Mouse (Mus musculus) midbrain, embryonic 10.5 days (tissue): Measurements from ENCODE around the gene Slc25a45. TPM values are rescaled to one million over a fixed set of nuclear protein-coding genes. Genes with fewer than 3 reads are reported as not detected.

Experiments used
- DNase-seq: peaks from one replicate; pipeline ENCODE4 v3.0.0-alpha.2; 2017; ENCODE audit warnings: low spot score
- H3K27ac ChIP-seq: fragments of 300-500 bp; sonication (generic); replicated peaks from 2 replicates; pipeline ENCODE4 v1.5.1; 2016; ENCODE audit warnings: mild to moderate bottlenecking
- H3K27me3 ChIP-seq: fragments of 300-500 bp; sonication (generic); 2 replicates; pipeline ENCODE4 v1.6.1; 2016; ENCODE audit warnings: low read depth, mild to moderate bottlenecking; ENCODE audit not compliant: poor library complexity, severe bottlenecking
- H3K36me3 ChIP-seq: fragments of 300-500 bp; sonication (generic); 2 replicates; pipeline ENCODE4 v1.6.1; 2016; ENCODE audit warnings: mild to moderate bottlenecking, moderate library complexity
- H3K4me1 ChIP-seq: fragments of 300-500 bp; sonication (generic); 2 replicates; pipeline ENCODE4 v1.6.1; 2016
- H3K4me3 ChIP-seq: fragments of 300-500 bp; sonication (generic); 2 replicates; pipeline ENCODE4 v1.5.1; 2016; ENCODE audit warnings: mild to moderate bottlenecking, moderate library complexity
- H3K9me3 ChIP-seq: fragments of 300-500 bp; sonication (generic); replicated peaks from 2 replicates; pipeline ENCODE4 v1.6.1; 2016; ENCODE audit warnings: mild to moderate bottlenecking
- WGBS: fragments of 180-500 bp; shearing (Covaris S2); methylation state at CpG from one replicate; pipeline ENCODE4 v1.1.7; 2016; 5-methylcytosine and 5-hydroxymethylcytosine counted together
- polyA plus RNA-seq: library from polyadenylated mRNA; unstranded; fragments of >200 nt; fragmentation: Nextera tagmentation; extraction: Ambion mirVana; gene quantifications from 2 replicates; pipeline ENCODE4 v1.2.1, GENCODE M21; 2016

Slc25a45 gene
- polyA plus RNA-seq, 1 experiment from 2014 or later, result 2.3 TPM

- H3K27ac ChIP-seq, result no peak overlapping the region
- no peak for DNase-seq
- no peaks in the 10 kb centered on the region for H3K27me3 ChIP-seq
- H3K9me3 ChIP-seq, result no peaks in the 10 kb centered on the region
- peaks cover 46% of the 10 kb centered on the region for H3K36me3 ChIP-seq
- H3K4me3 ChIP-seq, result no peak overlapping the region
- peaks cover 48% of the 10 kb centered on the region for H3K4me1 ChIP-seq
- 67% methylated on average over 5 of the region's 5 CpGs for WGBS
These were observed 26.1 kb upstream of the Slc25a45 start for GRCm38 (mm10) chr19:5851481-5851971.

GRCm38 (mm10) chr19:5852035-5852722 is 25.4 kb upstream of the Slc25a45 start:
- DNase-seq, result no peak
- Histone ChIP-seq H3K4me3 (no peak overlapping the region), H3K27ac (no peak overlapping the region), H3K27me3 (no peaks in the 10 kb centered on the region), H3K36me3 (peaks cover 53% of the 10 kb centered on the region), H3K4me1 (peaks cover 41% of the 10 kb centered on the region), H3K9me3 (no peaks in the 10 kb centered on the region)
- WGBS, result 91% methylated on average over 12 of the region's 12 CpGs

- no peaks in the 10 kb centered on the region for H3K27me3 ChIP-seq
- 0 out of 2 replicates have a peak overlapping the region, but pooled peaks have one; percentile 23 for H3K27ac ChIP-seq
- peaks cover 4% of the 10 kb centered on the region for H3K4me1 ChIP-seq
- WGBS, result 80% methylated on average over 9 of the region's 9 CpGs
- peaks cover 3% of the 10 kb centered on the region; the same call in 1 of the 2 replicates for H3K9me3 ChIP-seq
- peaks cover 95% of the 10 kb centered on the region for H3K36me3 ChIP-seq
- no peak overlapping the region for H3K4me3 ChIP-seq
- no peak for DNase-seq
These were observed 21.0 kb upstream of the Slc25a45 start for GRCm38 (mm10) chr19:5856604-5857003.

GRCm38 (mm10) chr19:5862335-5863085 is 15.1 kb upstream of the Slc25a45 start:
- H3K27ac ChIP-seq, result no peak overlapping the region
- no peaks in the 10 kb centered on the region for H3K27me3 ChIP-seq
- no peak for DNase-seq
- peaks cover 100% of the 10 kb centered on the region for H3K36me3 ChIP-seq
- no peak overlapping the region for H3K4me3 ChIP-seq
- H3K4me1 ChIP-seq, result no peaks in the 10 kb centered on the region
- peaks cover 13% of the 10 kb centered on the region; the same call in 1 of the 2 replicates for H3K9me3 ChIP-seq
- WGBS, result 96% methylated on average over 14 of the region's 14 CpGs

DNA sequence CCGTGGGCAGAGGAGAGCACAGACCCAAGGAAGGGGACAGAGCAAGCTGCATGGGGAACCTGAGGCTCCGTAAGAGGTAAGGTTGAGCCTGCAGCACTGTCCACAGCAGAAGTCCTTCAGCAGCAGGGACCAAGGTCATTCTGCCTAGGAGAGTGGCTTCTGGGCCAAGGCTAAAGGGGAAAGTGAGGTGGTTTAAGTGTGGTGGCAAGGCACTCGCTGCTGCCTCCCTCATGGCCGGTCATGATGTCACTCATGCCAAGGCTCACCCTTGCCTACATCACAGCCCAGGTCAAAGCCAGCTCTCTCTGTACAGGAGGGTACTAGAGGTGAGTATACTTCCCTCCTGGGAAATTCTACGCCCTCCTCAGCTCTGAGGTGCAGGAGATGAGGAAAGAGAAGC is 13.8 kb upstream of the Slc25a45 start:
- Histone ChIP-seq H3K36me3 (peaks cover 100% of the 10 kb centered on the region), H3K4me3 (no peak overlapping the region), H3K27ac (no peak overlapping the region), H3K27me3 (no peaks in the 10 kb centered on the region), H3K9me3 (peaks cover 13% of the 10 kb centered on the region; the same call in 1 of the 2 replicates), H3K4me1 (no peaks in the 10 kb centered on the region)
- WGBS, result 97% methylated on average over 5 of the region's 5 CpGs
- no peak for DNase-seq

DNA sequence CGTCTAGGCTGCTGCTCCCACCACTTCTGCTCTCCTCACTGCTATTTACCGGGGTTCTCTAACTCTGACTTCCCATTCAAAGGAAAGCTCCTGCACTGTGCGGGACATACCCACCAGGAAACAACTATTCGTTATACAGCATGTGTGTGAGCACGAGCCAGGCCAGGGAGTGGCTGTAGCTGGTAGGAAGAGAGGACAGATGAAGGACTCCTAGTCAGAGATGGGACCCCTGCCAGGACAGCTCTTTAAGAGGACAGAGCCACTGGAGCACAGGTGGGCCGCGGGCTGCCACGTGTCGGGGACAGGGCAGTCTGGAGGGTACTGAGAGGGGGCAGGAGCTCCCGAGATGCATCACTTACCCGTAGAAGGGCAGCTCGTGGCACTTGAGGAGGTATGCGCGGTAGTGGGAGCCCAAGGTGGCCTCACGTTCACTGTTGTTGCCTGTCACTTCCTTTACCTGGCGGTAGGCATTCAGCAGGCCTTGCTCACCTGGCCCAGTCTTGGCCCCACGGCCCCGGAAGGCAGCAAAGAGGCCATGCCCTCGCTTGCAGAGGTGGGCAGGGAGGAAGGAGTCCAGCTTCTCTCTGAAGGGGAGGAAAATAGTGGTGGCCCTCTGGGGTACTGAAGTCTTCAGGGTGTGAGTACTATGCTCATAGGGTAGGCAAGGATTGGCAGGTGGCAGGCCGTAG is 12.8 kb upstream of the Slc25a45 start:
- no peak overlapping the region for H3K4me3 ChIP-seq
- DNase-seq, result no peak
- H3K27me3 ChIP-seq, result no peaks in the 10 kb centered on the region
- peaks cover 100% of the 10 kb centered on the region for H3K36me3 ChIP-seq
- no peaks in the 10 kb centered on the region for H3K4me1 ChIP-seq
- H3K9me3 ChIP-seq, result peaks cover 13% of the 10 kb centered on the region; the same call in 1 of the 2 replicates
- 94% methylated on average over 20 of the region's 20 CpGs for WGBS
- no peak overlapping the region for H3K27ac ChIP-seq

DNA sequence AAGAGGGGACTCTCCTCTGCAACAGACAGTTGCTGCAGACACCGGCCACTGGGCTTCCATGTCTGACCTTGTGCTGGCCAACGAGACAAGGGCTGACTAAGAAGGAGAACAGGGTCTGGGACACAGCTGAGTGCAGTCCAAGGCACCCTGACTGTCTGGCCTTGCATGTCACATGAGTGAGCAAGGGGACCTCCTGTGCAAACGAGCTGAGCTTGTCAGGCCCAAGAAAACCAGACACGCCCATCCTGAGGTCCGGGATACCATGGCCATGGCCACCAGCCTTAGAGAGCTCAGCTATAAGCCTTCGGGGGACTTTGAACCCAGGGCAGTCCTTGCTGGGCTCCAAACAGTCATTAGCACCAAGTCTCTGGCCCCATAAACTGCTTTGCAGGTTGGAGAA is 9.5 kb upstream of the Slc25a45 start:
- no peak for DNase-seq
- H3K4me1 ChIP-seq, result peaks cover 28% of the 10 kb centered on the region
- no peak overlapping the region for H3K4me3 ChIP-seq
- H3K9me3 ChIP-seq, result no peaks in the 10 kb centered on the region
- H3K27ac ChIP-seq, result no peak overlapping the region
- WGBS, result 93% methylated on average over 6 of the region's 6 CpGs
- H3K27me3 ChIP-seq, result no peaks in the 10 kb centered on the region
- peaks cover 93% of the 10 kb centered on the region for H3K36me3 ChIP-seq

- Histone ChIP-seq H3K4me3 (peak overlapping the region; percentile 32), H3K27ac (peak overlapping the region; percentile 81), H3K36me3 (peaks cover 62% of the 10 kb centered on the region), H3K27me3 (no peaks in the 10 kb centered on the region), H3K4me1 (peaks cover 54% of the 10 kb centered on the region), H3K9me3 (no peaks in the 10 kb centered on the region)
- 17% methylated on average over 7 of the region's 7 CpGs for WGBS
- peak; percentile 60 for DNase-seq
These were observed 6.3 kb upstream of the Slc25a45 start for GRCm38 (mm10) chr19:5871273-5871672.

GRCm38 (mm10) chr19:5871683-5872082 is 5.9 kb upstream of the Slc25a45 start:
- no peaks in the 10 kb centered on the region for H3K27me3 ChIP-seq
- H3K27ac ChIP-seq, result peak overlapping the region; percentile 81
- peaks cover 54% of the 10 kb centered on the region for H3K4me1 ChIP-seq
- peak overlapping the region; percentile 32 for H3K4me3 ChIP-seq
- H3K36me3 ChIP-seq, result peaks cover 58% of the 10 kb centered on the region
- no peak for DNase-seq
- 72% methylated on average over 6 of the region's 6 CpGs for WGBS
- H3K9me3 ChIP-seq, result no peaks in the 10 kb centered on the region

- 94% methylated on average over 4 of the region's 4 CpGs for WGBS
- 0 out of 2 replicates have a peak overlapping the region, but pooled peaks have one; percentile 9 for H3K4me3 ChIP-seq
These were observed 5.1 kb upstream of the Slc25a45 start for GRCm38 (mm10) chr19:5872528-5872927.

GRCm38 (mm10) chr19:5872931-5873556 is 4.6 kb upstream of the Slc25a45 start:
- Histone ChIP-seq H3K27me3 (no peaks in the 10 kb centered on the region), H3K4me3 (0 out of 2 replicates have a peak overlapping the region, but pooled peaks have one; percentile 9), H3K36me3 (peaks cover 45% of the 10 kb centered on the region), H3K9me3 (no peaks in the 10 kb centered on the region), H3K27ac (no peak overlapping the region), H3K4me1 (peaks cover 59% of the 10 kb centered on the region)
- WGBS, result 91% methylated on average over 19 of the region's 19 CpGs
- no peak for DNase-seq

More at GRCm38 (mm10) chr19:5872528-5872927, 5.1 kb upstream of the Slc25a45 start:
- Histone ChIP-seq H3K9me3 (no peaks in the 10 kb centered on the region), H3K27ac (no peak overlapping the region), H3K36me3 (peaks cover 50% of the 10 kb centered on the region), H3K4me1 (peaks cover 55% of the 10 kb centered on the region), H3K27me3 (no peaks in the 10 kb centered on the region)
- DNase-seq, result no peak

GRCm38 (mm10) chr19:5874391-5874968 is 3.1 kb upstream of the Slc25a45 start:
- Histone ChIP-seq H3K4me1 (peaks cover 59% of the 10 kb centered on the region), H3K4me3 (peak overlapping the region; percentile 83), H3K36me3 (peaks cover 30% of the 10 kb centered on the region), H3K9me3 (no peaks in the 10 kb centered on the region), H3K27me3 (no peaks in the 10 kb centered on the region), H3K27ac (peak overlapping the region; percentile 88)
- no peak for DNase-seq
- 12% methylated on average over 13 of the region's 13 CpGs for WGBS
